Mouse (Mus musculus): ENCODE data around the gene Smox.

- TF ChIP-seq CTCF (IDR thresholded peaks at IDR 0.05; ENCODE audit: control insufficient read depth, insufficient read depth, low read length) (no peak), POLR2A (IDR thresholded peaks at IDR 0.05; ENCODE audit: borderline replicate concordance, control insufficient read depth, low read depth, low read length) (no peak)
Observed at GRCm38 (mm10) chr2:131485126-131485525, 6.2 kb upstream of the Smox start.

Data from bone marrow, adult 2 months (tissue).